Mouse (Mus musculus) testis, adult 2 months (tissue): ENCODE data around the gene Chmp3.

Experiments
- CTCF ChIP-seq: fragments of 200-500 bp; IDR thresholded peaks from 2 replicates; pipeline ENCODE4 v1.5.1; 2012; ENCODE audit warnings: low read depth, mild to moderate bottlenecking, inconsistent platforms, low read length, moderate library complexity; ENCODE audit not compliant: control insufficient read depth, insufficient read depth, insufficient replicate concordance
- POLR2A ChIP-seq: fragments of 200-500 bp; IDR thresholded peaks from 2 replicates; pipeline ENCODE4 v1.6.1; 2012; ENCODE audit warnings: low read depth, mild to moderate bottlenecking, inconsistent platforms, low read length, moderate library complexity; ENCODE audit not compliant: control insufficient read depth

DNA sequence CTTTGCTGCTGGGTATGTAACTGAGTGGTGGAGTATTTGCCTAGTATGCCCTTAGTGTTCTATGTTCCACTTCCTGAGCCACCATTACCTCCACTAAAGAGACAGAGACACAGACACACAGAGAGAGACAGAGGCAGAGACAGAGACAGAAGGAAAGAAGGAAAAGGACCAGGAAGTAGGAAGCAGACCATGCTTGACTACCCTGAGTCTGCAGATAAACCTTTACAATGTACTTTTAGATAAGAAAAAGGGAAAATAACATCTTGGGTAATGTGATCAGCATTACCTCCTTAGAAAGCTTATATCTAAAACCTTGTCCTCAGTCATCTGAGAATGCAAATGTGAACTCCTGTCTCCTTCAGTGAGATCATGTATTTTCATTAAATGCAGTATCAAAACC, 39.9 kb upstream of the Chmp3 start:
- TF ChIP-seq CTCF, result no peak
- TF ChIP-seq POLR2A, result no peak
